Mouse (Mus musculus): ENCODE results near the gene Cic. TPM values are rescaled to one million over a fixed set of nuclear protein-coding genes. Genes with fewer than 3 reads are reported as not detected.

Cic gene
- 10 to 100 TPM; 24.1 to 27.2 TPM for polyA plus RNA-seq (2017; shearing (Covaris generic))

DNA sequence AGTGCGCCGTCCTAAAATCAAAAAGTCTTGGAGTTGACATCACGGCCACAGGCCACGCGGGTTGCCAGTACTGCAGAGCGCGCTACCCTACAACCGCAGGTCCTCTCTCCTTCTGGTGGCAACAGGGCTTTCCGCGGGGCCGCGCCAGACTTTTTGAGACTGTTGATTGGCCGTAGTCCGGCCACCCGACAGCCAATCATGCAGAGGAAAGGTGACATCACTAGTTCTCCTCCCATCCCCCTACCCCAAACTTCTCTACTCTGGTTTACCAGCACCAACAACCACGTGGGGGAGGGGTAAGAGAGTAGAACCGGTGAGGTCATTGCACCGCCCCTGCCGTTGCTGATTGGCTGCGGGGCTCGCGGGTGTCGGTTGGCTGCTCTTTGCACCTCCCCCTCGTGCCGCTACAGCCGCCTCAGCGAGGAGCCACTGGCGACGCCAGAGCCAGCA lies at the start of gene Cic:
TSS of gene Cic (plus strand) at position 404 of the 450 bp plus-strand sequence.
- peak; percentile 66 for ATAC-seq

DNA sequence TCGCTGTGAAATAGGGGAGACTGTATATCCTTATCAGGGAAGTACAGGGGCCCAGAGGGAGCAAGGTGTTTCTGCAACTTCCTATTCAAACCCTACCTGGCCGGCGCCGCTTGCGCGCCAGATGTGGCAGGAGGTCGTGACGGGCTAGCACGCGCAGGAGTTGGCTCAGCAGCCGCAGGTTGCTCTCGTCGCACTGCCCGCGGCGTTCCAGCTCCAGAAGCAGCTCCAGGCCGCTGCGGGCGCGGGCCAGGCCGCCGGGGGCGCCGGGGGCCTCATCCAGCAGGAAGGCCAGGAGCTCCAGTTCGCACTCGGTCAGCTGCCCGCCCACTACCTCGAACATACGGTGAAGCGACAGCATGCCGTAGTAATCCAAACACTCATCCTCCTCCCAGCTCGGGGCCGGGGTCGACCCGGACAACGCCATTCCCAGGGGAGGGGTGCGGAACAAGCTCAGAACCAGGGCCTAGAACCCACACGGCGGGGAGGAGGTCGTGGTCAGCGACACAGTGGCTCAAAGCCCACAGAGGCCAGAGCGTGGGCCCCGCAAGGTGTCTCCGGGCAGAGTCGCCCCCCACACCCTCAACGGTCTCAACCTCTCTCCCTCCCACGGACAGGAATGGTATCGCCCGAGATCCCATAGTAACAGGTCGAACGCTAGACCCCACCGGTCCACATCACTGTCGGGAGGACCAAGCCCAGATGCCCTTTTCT lies 48.6 kb upstream of the Cic start:
- ATAC-seq = no peak

DNA sequence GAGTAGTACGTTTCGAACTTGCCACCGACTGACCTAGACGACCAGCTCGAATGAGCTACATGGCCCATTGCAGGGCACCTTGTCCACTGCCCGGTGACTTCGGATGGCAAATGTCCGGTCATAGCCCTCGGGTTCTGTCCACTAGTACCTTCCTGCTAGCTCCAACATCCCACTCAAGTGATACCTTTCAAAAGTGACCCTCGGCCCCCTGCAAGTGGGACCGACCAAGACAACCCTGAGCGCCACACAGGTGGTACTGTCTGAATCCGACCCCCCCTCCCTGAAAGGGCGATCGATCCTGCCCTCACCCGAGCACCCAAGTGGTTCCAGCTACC lies 48.1 kb upstream of the Cic start:
- ATAC-seq = peak; percentile 12

GRCm38 (mm10) chr7:25219756-25220456 lies 47.6 kb upstream of the Cic start:
- ATAC-seq = peak; percentile 76

- no peak for ATAC-seq
Observed at GRCm38 (mm10) chr7:25220457-25221101, 46.9 kb upstream of the Cic start, which contains the start of gene Dedd2. Dedd2 (minus strand) TSS chr7:25220615.

DNA sequence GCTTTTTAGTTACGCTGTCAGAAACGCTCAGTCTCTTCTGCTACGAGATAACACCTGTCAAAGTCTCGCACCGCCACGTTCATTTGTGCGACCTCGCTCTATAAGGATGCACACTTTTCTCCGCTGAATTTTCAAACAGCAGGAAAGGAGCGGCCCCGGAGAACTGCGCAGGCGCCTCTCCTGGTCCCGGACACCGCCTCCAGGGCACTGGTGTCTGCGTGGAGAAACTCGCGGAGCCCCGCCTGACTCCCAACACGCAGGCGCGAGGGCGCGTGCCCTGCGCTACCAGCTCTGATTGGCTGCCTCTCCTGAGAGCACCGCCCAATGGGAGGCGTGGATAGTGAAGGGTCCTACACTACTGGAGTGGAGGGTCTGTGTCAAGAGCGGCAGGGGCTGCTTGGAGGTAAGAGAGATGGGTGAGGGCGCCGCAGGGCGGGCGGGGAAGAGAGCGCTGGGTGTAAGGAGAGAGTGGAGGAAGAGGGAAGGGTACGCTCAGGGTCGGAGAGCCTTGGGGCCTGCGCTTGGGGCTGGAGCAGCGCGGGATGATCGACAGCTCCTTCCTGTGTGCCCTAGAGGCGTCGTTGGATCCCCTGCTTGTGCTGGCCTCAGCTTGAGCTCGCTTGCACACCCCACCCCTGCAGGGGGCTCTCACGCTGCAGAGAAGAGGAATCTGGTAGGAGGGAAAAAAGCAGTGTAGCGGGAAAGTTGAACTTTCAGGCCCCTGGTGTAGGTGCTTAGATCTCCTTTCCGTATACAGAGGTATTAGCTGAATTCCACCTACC lies 46.2 kb upstream of the Cic start, which contains the start of gene Zfp526:
TSS of gene Zfp526 (plus strand) at position 324 of the 782 bp plus-strand sequence.
- ATAC-seq = peak; percentile 77

DNA sequence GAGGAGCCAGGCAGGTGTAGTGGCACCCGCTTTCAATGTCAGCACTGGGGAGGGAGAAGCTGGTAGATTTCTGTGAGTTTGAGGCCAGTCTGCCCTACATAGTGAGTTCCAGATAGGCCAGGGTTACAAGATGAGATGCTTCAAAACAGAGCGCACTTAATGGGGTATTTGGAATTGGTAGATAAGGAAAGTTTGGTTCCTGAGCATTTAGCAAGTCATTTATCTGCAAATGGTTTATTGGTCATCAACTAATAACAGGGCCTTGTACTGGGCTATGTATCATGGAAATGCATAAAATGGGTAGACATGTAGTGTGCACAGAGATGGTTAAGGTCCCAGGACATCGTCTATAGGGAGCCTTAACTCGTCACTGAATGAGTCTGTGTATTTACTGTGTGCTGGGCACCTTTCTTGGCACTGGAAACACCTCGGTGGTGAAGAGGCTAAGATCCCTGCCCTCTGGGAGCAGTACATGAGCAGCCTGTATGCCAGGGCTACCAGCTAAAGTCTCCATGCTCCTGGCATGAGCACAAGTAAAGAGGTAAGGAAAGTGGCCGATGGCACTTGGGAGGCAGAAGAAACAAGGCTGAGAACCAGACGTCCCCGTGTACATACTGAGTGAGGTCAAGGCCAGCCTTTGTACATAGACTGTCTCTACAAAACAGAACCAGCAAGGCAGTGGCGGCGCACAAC lies 45.1 kb upstream of the Cic start:
- no peak for ATAC-seq

DNA sequence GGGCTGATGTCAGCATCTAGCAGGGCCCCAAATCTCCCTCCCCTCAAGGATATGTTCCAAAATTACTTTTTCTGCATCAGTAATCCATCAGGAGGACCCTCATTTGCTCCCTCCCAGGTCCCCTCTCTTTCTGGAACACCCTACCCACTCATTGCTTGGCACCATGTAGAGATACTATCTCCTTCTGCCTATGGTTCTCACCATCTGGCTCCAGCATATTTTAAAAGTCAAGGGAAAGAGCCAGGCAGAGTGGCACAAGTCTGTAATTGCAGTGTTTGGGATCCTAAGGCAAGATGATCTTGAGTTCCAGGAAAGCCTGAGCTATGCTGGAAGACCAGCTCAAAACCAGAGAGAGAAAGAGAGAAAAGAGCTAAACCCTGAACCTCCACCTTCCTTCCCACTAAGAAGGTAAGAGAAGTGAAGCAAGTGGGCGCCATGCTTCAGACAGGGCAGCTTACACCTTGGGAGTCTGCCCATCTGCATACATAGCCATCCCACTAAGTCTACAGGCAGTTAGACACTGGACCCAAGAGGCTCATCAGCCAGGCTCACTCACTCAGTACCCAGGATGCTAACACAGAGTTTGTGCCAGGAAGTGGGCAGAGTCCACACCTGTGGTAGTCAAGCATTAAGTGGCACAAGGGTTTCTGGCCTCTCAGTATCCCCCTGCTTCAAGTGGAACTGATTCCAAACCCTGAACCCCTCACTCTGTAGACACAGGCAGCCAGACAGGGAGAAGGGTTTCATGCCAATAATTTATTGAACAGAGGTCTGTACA lies 39.8 kb upstream of the Cic start:
- no peak for ATAC-seq

DNA sequence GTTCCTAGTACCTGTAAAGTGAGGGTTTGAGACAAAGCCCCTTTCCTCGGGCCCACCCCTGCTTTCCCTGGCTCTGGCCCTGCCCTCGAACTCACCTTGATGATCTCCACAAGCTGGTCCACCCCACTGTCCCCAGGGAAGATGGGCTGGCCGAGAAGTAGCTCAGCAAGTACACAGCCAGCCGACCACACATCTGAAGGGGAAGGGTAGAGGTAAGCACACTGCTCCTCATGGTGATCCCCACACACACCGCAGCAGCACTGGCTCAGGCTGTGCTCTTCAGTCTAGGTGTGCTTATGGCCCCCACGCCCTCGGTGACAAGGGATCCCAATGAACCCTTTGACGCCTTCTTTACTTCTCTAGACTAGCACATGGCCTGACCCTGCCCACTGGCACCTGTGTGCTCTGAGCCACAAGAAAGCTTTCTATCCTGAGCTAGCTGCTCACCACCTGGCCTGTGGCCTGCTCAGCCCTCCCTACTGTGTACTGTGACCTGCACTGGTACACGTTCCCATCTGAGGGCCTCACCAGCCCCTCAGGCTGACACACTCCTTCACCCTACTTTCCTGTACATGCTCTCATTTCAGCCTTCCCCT lies 36.7 kb upstream of the Cic start:
- no peak for ATAC-seq

- no peak for ATAC-seq
Observed at GRCm38 (mm10) chr7:25232101-25232648, 35.3 kb upstream of the Cic start.

GRCm38 (mm10) chr7:25233061-25233460 lies 34.4 kb upstream of the Cic start:
- no peak for ATAC-seq

- ATAC-seq = no peak
Observed at GRCm38 (mm10) chr7:25235526-25235925, 32.0 kb upstream of the Cic start.

DNA sequence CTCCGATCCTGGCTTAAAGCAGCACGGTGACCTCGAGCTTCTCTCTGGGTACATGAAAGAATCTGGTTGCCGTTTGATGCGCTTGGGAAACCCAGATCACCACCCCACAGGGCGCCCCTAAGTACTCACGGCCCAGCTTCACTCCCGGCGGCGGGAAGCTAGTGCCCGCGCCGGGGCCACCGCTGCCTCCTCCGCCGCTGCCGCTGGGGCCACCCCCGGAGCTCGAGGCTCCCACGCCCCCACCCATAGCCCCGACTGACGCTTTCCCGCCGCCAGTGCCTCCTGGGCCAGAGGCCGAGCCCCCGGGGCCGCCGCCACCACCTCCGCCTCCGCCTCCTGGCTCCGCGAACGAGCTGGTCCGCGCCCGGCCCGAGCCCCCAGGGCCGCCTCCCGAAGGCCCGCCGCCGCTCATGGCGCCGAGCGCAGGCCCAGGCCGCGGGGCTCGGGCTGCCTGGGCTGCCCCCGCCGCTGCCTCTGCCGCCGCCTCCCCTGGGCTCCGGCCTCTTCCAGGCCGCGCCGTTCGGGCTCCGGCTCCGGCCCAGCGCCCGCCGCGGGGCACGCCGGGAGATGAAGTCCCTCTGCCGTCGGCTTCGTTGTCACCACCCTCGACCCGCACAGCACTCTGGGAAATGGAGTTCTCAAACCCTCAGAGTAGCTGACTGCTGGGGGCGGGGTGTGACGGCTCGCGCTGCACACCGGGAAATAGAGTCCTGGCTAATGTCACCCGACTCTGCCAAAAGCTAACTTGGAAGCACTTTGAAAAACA lies 30.1 kb upstream of the Cic start, which contains the start of gene Gsk3a:
TSS of gene Gsk3a (minus strand) at position 603 of the 766 bp plus-strand sequence.
- peak; percentile 72 for ATAC-seq

DNA sequence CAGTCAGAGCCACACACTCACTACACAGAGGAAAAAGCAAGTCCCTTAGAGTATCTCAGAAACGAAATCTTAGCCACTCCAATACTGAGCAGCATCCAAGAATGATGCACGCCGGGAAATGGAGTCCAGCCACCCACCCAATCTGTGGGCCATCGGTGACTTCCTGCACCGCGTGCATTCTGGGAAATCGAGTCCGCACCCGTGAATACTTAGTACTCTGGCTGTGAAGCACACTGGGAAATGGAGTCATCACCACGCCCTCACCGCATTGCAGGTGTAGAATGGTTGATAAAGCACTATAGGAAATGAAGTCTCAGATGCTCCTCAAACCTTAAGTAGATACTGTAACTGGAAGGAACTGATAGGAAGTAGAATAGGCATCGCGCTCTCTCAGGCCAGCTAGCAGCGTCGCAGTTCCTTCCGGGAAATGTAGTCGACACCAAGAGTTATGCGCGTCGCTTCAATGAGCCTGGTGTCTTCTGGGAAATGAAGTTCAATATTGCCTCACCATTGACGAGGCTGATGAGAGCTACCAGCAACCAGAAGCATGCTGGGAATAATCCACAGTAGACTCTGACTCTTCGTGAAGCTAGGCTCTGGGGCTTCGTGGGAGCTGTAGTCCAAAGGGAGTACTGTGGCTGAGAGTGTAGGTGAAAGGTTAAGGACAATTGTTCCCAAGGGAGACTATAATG lies 29.3 kb upstream of the Cic start:
- ATAC-seq = peak; percentile 76

GRCm38 (mm10) chr7:25238829-25239623 lies 28.5 kb upstream of the Cic start:
- ATAC-seq = peak; percentile 71

- ATAC-seq = no peak
Observed at GRCm38 (mm10) chr7:25240631-25241030, 26.9 kb upstream of the Cic start.

DNA sequence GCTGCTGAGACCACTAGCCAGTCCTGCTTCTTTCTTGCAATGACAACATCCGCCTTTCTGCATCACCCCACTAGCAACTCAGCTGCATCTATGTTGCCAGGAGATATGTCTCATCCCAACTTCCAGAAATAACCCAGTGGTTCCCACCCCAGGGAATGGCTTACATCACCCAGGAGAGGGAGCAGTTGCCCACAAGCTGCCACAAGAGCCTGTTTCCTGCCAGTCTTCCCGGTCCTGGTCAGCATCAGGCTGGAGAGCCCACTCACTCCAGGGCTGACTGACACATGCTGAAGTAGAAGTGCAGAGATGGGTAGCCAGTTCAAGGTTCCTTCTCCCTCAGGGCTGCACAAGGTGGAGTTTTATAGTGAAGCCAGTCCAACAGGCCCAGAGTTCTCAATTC lies 26.4 kb upstream of the Cic start:
- ATAC-seq = no peak

DNA sequence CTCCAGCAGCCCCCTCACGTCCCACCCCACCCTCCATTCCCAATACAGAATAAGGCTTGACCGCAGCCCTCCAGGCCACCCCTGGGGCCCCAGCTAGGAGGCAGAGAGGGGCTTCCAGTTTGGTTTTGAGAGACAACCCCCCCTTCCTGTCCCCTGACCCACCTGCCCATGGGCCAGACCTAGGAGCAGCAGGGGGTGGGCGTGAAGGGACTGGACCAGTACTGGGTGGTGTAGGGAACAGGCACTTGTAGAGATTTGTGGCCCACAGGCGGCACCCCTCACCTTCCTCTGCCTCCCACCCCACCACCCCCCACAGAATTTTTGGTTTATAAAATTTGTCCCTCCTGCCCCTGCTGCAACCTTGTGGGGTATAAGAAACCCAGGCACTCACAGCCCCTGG lies 24.1 kb upstream of the Cic start:
- ATAC-seq = no peak
